Mouse (Mus musculus): ENCODE data around the gene Tmem80. TPM values are rescaled to one million over a fixed set of nuclear protein-coding genes. Genes with fewer than 3 reads are reported as not detected.

Tmem80 gene
- total and polyA plus RNA-seq, 3 experiments, result 7.4 to 9.9 (median 8.3) TPM

DNA sequence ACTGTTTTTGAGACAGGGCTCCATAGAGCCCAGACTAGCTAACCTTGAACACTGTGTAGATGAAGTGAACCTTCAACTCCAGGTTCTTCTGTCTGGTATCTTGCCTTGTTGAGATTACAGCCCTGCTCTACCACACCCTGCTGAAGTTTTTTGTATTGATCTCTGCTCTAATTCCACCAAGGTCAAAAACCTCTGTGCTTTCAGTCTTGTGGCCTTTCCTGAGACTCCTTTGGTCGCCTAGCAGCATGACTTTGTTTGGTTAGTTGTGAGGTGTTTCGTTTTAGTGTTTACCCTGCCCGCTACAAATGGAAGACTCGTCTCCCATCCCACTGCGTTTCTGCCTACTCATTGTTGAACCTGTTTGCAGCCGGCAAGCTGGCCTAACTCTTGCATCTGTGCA is 23.5 kb downstream of the Tmem80 start:
- Histone ChIP-seq H3K27me3 (replicated peaks) (no peaks in the 10 kb centered on the region), H3K4me3 (replicated peaks in 1 of 3; ENCODE audit: low read depth in 2 of 3, low read length in 2 of 3, poor library complexity in 1 of 3) (no peak overlapping the region), H3K79me2 (replicated peaks; ENCODE audit: control insufficient read depth, extremely low read depth, insufficient read depth, poor library complexity, severe bottlenecking) (no peaks in the 10 kb centered on the region), H3K4me2 (ENCODE audit: insufficient read depth, low read depth, poor library complexity, severe bottlenecking) (no peak overlapping the region), H3K36me3 (replicated peaks in 1 of 2; ENCODE audit: control insufficient read depth in 1 of 2, insufficient read depth in 1 of 2, low read length in 1 of 2) (no peaks in the 10 kb centered on the region), H3K9ac (ENCODE audit: insufficient read depth, low read depth) (no peak overlapping the region), H3K27ac (ENCODE audit: insufficient read depth, low read depth) (no peak overlapping the region), H3K4me1 (ENCODE audit: control insufficient read depth in 1 of 2, insufficient read depth in 2 of 2) (peaks cover 2% of the 10 kb centered on the region in 2 experiments; a peak in 2 of 4 replicates), H3K9me3 (replicated peaks; ENCODE audit: low read length) (no peaks in the 10 kb centered on the region)
- no peak for TF ChIP-seq MEF2A (IDR thresholded peaks at IDR 0.05; ENCODE audit: borderline replicate concordance, low read depth, low read length)
- no peak for TF ChIP-seq TCF12 (IDR thresholded peaks at IDR 0.05; ENCODE audit: low read depth, low read length)
- TF ChIP-seq ZKSCAN1 (IDR thresholded peaks at IDR 0.05; ENCODE audit: borderline replicate concordance, low read depth, low read length), result no peak
- TF ChIP-seq CHD2 (IDR thresholded peaks at IDR 0.05; ENCODE audit: low read length), result no peak
- TF ChIP-seq E2F4 (IDR thresholded peaks at IDR 0.05; ENCODE audit: insufficient replicate concordance, low read depth, low read length), result no peak
- no peak for TF ChIP-seq KAT2A (IDR thresholded peaks at IDR 0.05; ENCODE audit: insufficient replicate concordance, low read length)
- no peak for TF ChIP-seq PAX5 (IDR thresholded peaks at IDR 0.05; ENCODE audit: low read length)
- no peak for TF ChIP-seq ZC3H11A (IDR thresholded peaks at IDR 0.05; ENCODE audit: low read depth, low read length)
- no peak for TF ChIP-seq BHLHE40 (IDR thresholded peaks at IDR 0.05; ENCODE audit: low read depth, low read length)
- no peak for TF ChIP-seq ETS1 (conservative IDR thresholded peaks at IDR 0.05; ENCODE audit: low read depth, low read length)
- in situ Hi-C loops (cut with MboI; ENCODE audit: low pct_ligation_motif_present, low pct_unique_long_range_greater_than_20kb, low sequenced_read_pairs), result loop anchor here (25.0 kb wide), 1 partner anchor 364 kb away; no protein-coding TSS in a partner anchor
- dilution Hi-C loops (cut with MboI; ENCODE audit: extremely low pct_ligation_motif_present, extremely low pct_unique_long_range_greater_than_20kb, low sequenced_read_pairs), result no loop called here
- DNase-seq (ENCODE audit: extremely low read depth), result no peak

DNA sequence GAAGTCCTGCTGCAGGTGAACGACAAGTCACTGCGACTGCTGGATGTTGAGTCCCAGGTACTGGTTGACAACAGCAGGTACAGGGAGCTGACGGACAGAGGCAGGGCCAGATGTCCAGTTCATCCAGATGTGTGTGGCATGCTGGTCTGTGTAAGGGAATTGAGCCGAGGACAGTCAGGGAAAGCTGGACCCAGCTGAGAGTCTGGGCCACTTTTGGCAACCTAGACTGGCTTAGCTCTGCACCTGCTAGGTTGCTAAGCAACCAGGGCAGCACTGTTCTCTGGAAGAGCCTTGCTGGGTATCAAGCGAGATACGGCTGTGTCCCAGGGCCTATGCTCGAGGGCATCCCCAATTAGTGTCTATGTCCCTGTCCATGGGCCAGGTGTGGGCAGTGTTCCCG is 27.5 kb downstream of the Tmem80 start:
- dilution Hi-C loops (cut with MboI; ENCODE audit: extremely low pct_ligation_motif_present, extremely low pct_unique_long_range_greater_than_20kb, low sequenced_read_pairs), result no loop called here
- no peak overlapping the region for H3K4me3 ChIP-seq (replicated peaks in 1 of 3; ENCODE audit: low read depth in 2 of 3, low read length in 2 of 3, poor library complexity in 1 of 3)
- TF ChIP-seq ZNF384 (IDR thresholded peaks at IDR 0.05; ENCODE audit: low read depth, low read length) (no peak), ZKSCAN1 (IDR thresholded peaks at IDR 0.05; ENCODE audit: borderline replicate concordance, low read depth, low read length) (no peak), RCOR1 (conservative IDR thresholded peaks at IDR 0.05; ENCODE audit: low read depth, low read length) (no peak), POLR2AphosphoS2 (IDR thresholded peaks at IDR 0.05; ENCODE audit: low read depth, low read length) (no peak), USF2 (conservative IDR thresholded peaks at IDR 0.05; ENCODE audit: low read depth, low read length) (no peak), USF1 (IDR thresholded peaks at IDR 0.05; ENCODE audit: low read depth, low read length) (no peak), BHLHE40 (IDR thresholded peaks at IDR 0.05; ENCODE audit: low read depth, low read length) (no peak), MXI1 (IDR thresholded peaks at IDR 0.05; ENCODE audit: low read depth, low read length) (no peak), ELF1 (IDR thresholded peaks at IDR 0.05; ENCODE audit: low read depth, low read length) (no peak), ZC3H11A (IDR thresholded peaks at IDR 0.05; ENCODE audit: low read depth, low read length) (no peak), CHD1 (IDR thresholded peaks at IDR 0.05; ENCODE audit: low read depth, low read length) (no peak), E2F4 (IDR thresholded peaks at IDR 0.05; ENCODE audit: insufficient replicate concordance, low read depth, low read length) (no peak), POLR2A (IDR thresholded peaks at IDR 0.05; ENCODE audit: low read depth, low read length) (no peak), ETS1 (conservative IDR thresholded peaks at IDR 0.05; ENCODE audit: low read depth, low read length) (no peak), MAZ (IDR thresholded peaks at IDR 0.05; ENCODE audit: low read depth, low read length) (no peak), RAD21 (IDR thresholded peaks at IDR 0.05; ENCODE audit: low read depth, low read length) (no peak), ZMIZ1 (IDR thresholded peaks at IDR 0.05; ENCODE audit: low read depth, low read length) (no peak), GABPA (IDR thresholded peaks at IDR 0.05; ENCODE audit: insufficient replicate concordance, low read depth, low read length) (no peak), JUN (IDR thresholded peaks at IDR 0.05; ENCODE audit: insufficient read depth, low read depth, low read length) (no peak), NRF1 (IDR thresholded peaks at IDR 0.05; ENCODE audit: low read depth, low read length) (no peak)

More for the DNA sequence above, 27.5 kb downstream of the Tmem80 start:
- Histone ChIP-seq H3K36me3 (replicated peaks in 1 of 2; ENCODE audit: control insufficient read depth in 1 of 2, insufficient read depth in 1 of 2, low read length in 1 of 2) (no peaks in the 10 kb centered on the region), H3K27me3 (replicated peaks) (peaks cover 12% of the 10 kb centered on the region), H3K4me2 (ENCODE audit: insufficient read depth, low read depth, poor library complexity, severe bottlenecking) (no peak overlapping the region), H3K4me1 (ENCODE audit: control insufficient read depth in 1 of 2, insufficient read depth in 2 of 2) (peaks cover 6 to 17% of the 10 kb centered on the region in 2 experiments), H3K79me2 (replicated peaks; ENCODE audit: control insufficient read depth, extremely low read depth, insufficient read depth, poor library complexity, severe bottlenecking) (no peaks in the 10 kb centered on the region), H3K27ac (ENCODE audit: insufficient read depth, low read depth) (no peak overlapping the region), H3K9me3 (replicated peaks; ENCODE audit: low read length) (no peaks in the 10 kb centered on the region), H3K9ac (ENCODE audit: insufficient read depth, low read depth) (no peak overlapping the region)
- in situ Hi-C loops (cut with MboI; ENCODE audit: low pct_ligation_motif_present, low pct_unique_long_range_greater_than_20kb, low sequenced_read_pairs), result loop anchor here (5.0 to 25.0 kb wide), 2 partner anchors 258 to 368 kb away; no protein-coding TSS in a partner anchor
- DNase-seq (ENCODE audit: extremely low read depth), result no peak

Data from CH12.LX (cell line).